Mouse (Mus musculus) testis, adult 2 months (tissue): ENCODE measurements at regions not wholly inside any gene's neighbourhood (a gene's known extent, or its start where the extent isn't known, plus 50 kb on each side); places are given as distances from the start of the nearest gene placed in this dataset.

ENCODE experiments used
- CTCF ChIP-seq: fragments of 200-500 bp; IDR thresholded peaks from 2 replicates; pipeline ENCODE4 v1.5.1; 2012; ENCODE audit warnings: low read depth, mild to moderate bottlenecking, inconsistent platforms, low read length, moderate library complexity; ENCODE audit not compliant: control insufficient read depth, insufficient read depth, insufficient replicate concordance
- POLR2A ChIP-seq: fragments of 200-500 bp; IDR thresholded peaks from 2 replicates; pipeline ENCODE4 v1.6.1; 2012; ENCODE audit warnings: low read depth, mild to moderate bottlenecking, inconsistent platforms, low read length, moderate library complexity; ENCODE audit not compliant: control insufficient read depth

GRCm38 (mm10) chr5:91869791-91870190 is 93.1 kb downstream of the Rchy1 start:
- TF ChIP-seq CTCF (no peak), POLR2A (no peak)
